Mouse (Mus musculus): ENCODE data around the gene Mcpt8. TPM values are rescaled to one million over a fixed set of nuclear protein-coding genes. Genes with fewer than 3 reads are reported as not detected.

Gene Mcpt8
- total RNA-seq, 4 experiments from 2014 or later = not detected

Small RNA genes lying within 50 kb of the gene (microRNA-seq; reads per million reads assigned to microRNA genes)
- 0 reads per million in 2 experiments for gene Mir6949

Other genes starting within 250 kb of the Mcpt8 start
- 10 to 100 TPM in 2 of 4 experiments, 1 to 10 TPM in 2; 6.4 to 10.9 (median 9.3) TPM for gene Nynrin, start 231.3 kb downstream of the Mcpt8 start, total RNA-seq (2022)
- under 1 TPM; 0.20 to 0.43 (median 0.33) TPM for gene Cbln3, start 200.9 kb downstream of the Mcpt8 start, total RNA-seq (2022)
- gene Khnyn, start 200.3 kb downstream of the Mcpt8 start, total RNA-seq (2022) = 10 to 100 TPM; 13.4 to 14.0 (median 13.7) TPM
- 10 to 100 TPM; 66.0 to 86.3 (median 78.8) TPM for gene Sdr39u1, start 185.0 kb downstream of the Mcpt8 start, total RNA-seq (2022)
- under 1 TPM in 1 of 4 experiments, not detected in 3; 0.39 TPM for gene Cma1, start 140.6 kb downstream of the Mcpt8 start, total RNA-seq (2022)
- not detected for gene Cma2, start 134.3 kb downstream of the Mcpt8 start, total RNA-seq (2022)
- not detected for gene Mcpt1, start 67.3 kb downstream of the Mcpt8 start, total RNA-seq (2022)
- not detected for gene Mcpt9, start 54.8 kb downstream of the Mcpt8 start, total RNA-seq (2022)
- not detected for gene Mcpt2, start 43.2 kb downstream of the Mcpt8 start, total RNA-seq (2022)
- gene Mcpt4, start 23.0 kb downstream of the Mcpt8 start, total RNA-seq (2022) = under 1 TPM in 2 of 4 experiments, not detected in 2; 0.57 to 0.58 TPM
- not detected for gene Ctsg, start 17.3 kb upstream of the Mcpt8 start, total RNA-seq (2022)
- not detected for gene Gzme, start 35.4 kb upstream of the Mcpt8 start, total RNA-seq (2022)
- gene Gzmd, start 47.3 kb upstream of the Mcpt8 start, total RNA-seq (2022) = not detected
- gene Gzmg, start 74.3 kb upstream of the Mcpt8 start, total RNA-seq (2022) = not detected
- not detected for gene Gzmn, start 89.3 kb upstream of the Mcpt8 start, total RNA-seq (2022)
- gene Gzmf, start 126.1 kb upstream of the Mcpt8 start, total RNA-seq (2022) = not detected
- gene Gzmc, start 149.4 kb upstream of the Mcpt8 start, total RNA-seq (2022) = not detected
- not detected for gene Gzmb, start 177.0 kb upstream of the Mcpt8 start, total RNA-seq (2022)